Mouse (Mus musculus) limb, embryonic 15.5 days (tissue): ENCODE results near the gene Ncor2. TPM values are rescaled to one million over a fixed set of nuclear protein-coding genes. Genes with fewer than 3 reads are reported as not detected.

Experiments
- ATAC-seq: fragments of 200-750 bp; cut with Nextera tagmentation; 2 replicates; pipeline ENCODE4 v1.8.0; 2017; ENCODE audit warnings: low read depth, moderate TSS enrichment; ENCODE audit not compliant: insufficient number of reproducible peaks, low FRiP score, low TSS enrichment
- H3K27ac ChIP-seq: fragments of 300-500 bp; sonication (generic); 2 replicates; pipeline ENCODE4 v1.5.1; 2015; ENCODE audit warnings: moderate library complexity, mild to moderate bottlenecking, inconsistent platforms
- H3K27me3 ChIP-seq: fragments of 300-500 bp; sonication (generic); 2 replicates; pipeline ENCODE4 v1.6.1; 2015; ENCODE audit warnings: inconsistent platforms
- H3K36me3 ChIP-seq: fragments of 300-500 bp; sonication (generic); 2 replicates; pipeline ENCODE4 v1.6.1; 2015; ENCODE audit warnings: inconsistent platforms
- H3K4me1 ChIP-seq: fragments of 300-500 bp; sonication (generic); 2 replicates; pipeline ENCODE4 v1.6.1; 2015; ENCODE audit warnings: inconsistent platforms
- H3K4me2 ChIP-seq: fragments of 300-500 bp; sonication (generic); 2 replicates; pipeline ENCODE4 v1.6.1; 2015; ENCODE audit warnings: mild to moderate bottlenecking, inconsistent platforms
- H3K4me3 ChIP-seq: fragments of 300-500 bp; sonication (generic); 2 replicates; pipeline ENCODE4 v1.5.1; 2015; ENCODE audit warnings: mild to moderate bottlenecking, inconsistent platforms
- H3K9ac ChIP-seq: fragments of 300-500 bp; sonication (generic); 2 replicates; pipeline ENCODE4 v1.6.1; 2015; ENCODE audit warnings: inconsistent platforms
- H3K9me3 ChIP-seq: fragments of 300-500 bp; sonication (generic); 2 replicates; pipeline ENCODE4 v1.6.1; 2016; ENCODE audit warnings: inconsistent platforms
- WGBS: fragments of 180-500 bp; shearing (Covaris S2); methylation state at CpG from one replicate; pipeline ENCODE4 v1.1.7; 2015; 5-methylcytosine and 5-hydroxymethylcytosine counted together
- polyA plus RNA-seq: library from polyadenylated mRNA; unstranded; fragments of >200 nt; fragmentation: Nextera tagmentation; extraction: Ambion mirVana; gene quantifications from 2 replicates; pipeline ENCODE4 v1.2.1, GENCODE M21; 2015

The Ncor2 gene
- polyA plus RNA-seq, 1 experiment from 2014 or later = 32.7 TPM

GRCm38 (mm10) chr5:125189625-125190024, 10.6 kb upstream of the Ncor2 start:
- Histone ChIP-seq H3K9me3 (no peaks in the 10 kb centered on the region), H3K4me1 (peaks cover 34% of the 10 kb centered on the region), H3K27me3 (no peaks in the 10 kb centered on the region), H3K4me3 (no peak overlapping the region), H3K4me2 (no peak overlapping the region), H3K27ac (no peak overlapping the region), H3K9ac (no peak overlapping the region), H3K36me3 (no peaks in the 10 kb centered on the region)
- ATAC-seq = no peak
- 43% methylated on average over 11 of the region's 11 CpGs for WGBS

- 39% methylated on average over 12 of the region's 12 CpGs for WGBS
- Histone ChIP-seq H3K4me1 (peaks cover 39% of the 10 kb centered on the region), H3K9ac (no peak overlapping the region), H3K27me3 (no peaks in the 10 kb centered on the region), H3K27ac (no peak overlapping the region), H3K4me3 (no peak overlapping the region), H3K4me2 (no peak overlapping the region), H3K9me3 (no peaks in the 10 kb centered on the region), H3K36me3 (no peaks in the 10 kb centered on the region)
- ATAC-seq = no peak
Measured at GRCm38 (mm10) chr5:125188812-125189598, 10.0 kb upstream of the Ncor2 start.

- peak overlapping the region; percentile 91 for H3K27ac ChIP-seq
- H3K36me3 ChIP-seq = no peaks in the 10 kb centered on the region
- peaks cover 47% of the 10 kb centered on the region for H3K4me1 ChIP-seq
- peak overlapping the region; percentile 29; the same call in 1 of the 2 replicates for H3K9ac ChIP-seq
- peak; percentile 77 for ATAC-seq
- H3K9me3 ChIP-seq = no peaks in the 10 kb centered on the region
- no peak overlapping the region for H3K4me3 ChIP-seq
- 6% methylated on average over 6 of the region's 6 CpGs for WGBS
- H3K27me3 ChIP-seq = no peaks in the 10 kb centered on the region
- H3K4me2 ChIP-seq = 0 out of 2 replicates have a peak overlapping the region, but pooled peaks have one; percentile 2
Measured at GRCm38 (mm10) chr5:125184826-125185225, 5.8 kb upstream of the Ncor2 start.

GRCm38 (mm10) chr5:125183321-125184003, 4.4 kb upstream of the Ncor2 start:
- Histone ChIP-seq H3K9me3 (no peaks in the 10 kb centered on the region), H3K9ac (no peak overlapping the region), H3K36me3 (no peaks in the 10 kb centered on the region), H3K4me3 (no peak overlapping the region), H3K27ac (peak overlapping the region; percentile 91), H3K4me2 (peak overlapping the region; percentile 3; the same call in 1 of the 2 replicates), H3K4me1 (peaks cover 45% of the 10 kb centered on the region), H3K27me3 (no peaks in the 10 kb centered on the region)
- 21% methylated on average over 23 of the region's 23 CpGs for WGBS
- 0 out of 2 replicates have a peak, but pooled peaks have one; percentile 26 for ATAC-seq

GRCm38 (mm10) chr5:125180630-125181263, 1.7 kb upstream of the Ncor2 start:
- WGBS = 81% methylated on average over 6 of the region's 6 CpGs
- Histone ChIP-seq H3K4me2 (no peak overlapping the region), H3K27ac (peak overlapping the region; percentile 97)

DNA sequence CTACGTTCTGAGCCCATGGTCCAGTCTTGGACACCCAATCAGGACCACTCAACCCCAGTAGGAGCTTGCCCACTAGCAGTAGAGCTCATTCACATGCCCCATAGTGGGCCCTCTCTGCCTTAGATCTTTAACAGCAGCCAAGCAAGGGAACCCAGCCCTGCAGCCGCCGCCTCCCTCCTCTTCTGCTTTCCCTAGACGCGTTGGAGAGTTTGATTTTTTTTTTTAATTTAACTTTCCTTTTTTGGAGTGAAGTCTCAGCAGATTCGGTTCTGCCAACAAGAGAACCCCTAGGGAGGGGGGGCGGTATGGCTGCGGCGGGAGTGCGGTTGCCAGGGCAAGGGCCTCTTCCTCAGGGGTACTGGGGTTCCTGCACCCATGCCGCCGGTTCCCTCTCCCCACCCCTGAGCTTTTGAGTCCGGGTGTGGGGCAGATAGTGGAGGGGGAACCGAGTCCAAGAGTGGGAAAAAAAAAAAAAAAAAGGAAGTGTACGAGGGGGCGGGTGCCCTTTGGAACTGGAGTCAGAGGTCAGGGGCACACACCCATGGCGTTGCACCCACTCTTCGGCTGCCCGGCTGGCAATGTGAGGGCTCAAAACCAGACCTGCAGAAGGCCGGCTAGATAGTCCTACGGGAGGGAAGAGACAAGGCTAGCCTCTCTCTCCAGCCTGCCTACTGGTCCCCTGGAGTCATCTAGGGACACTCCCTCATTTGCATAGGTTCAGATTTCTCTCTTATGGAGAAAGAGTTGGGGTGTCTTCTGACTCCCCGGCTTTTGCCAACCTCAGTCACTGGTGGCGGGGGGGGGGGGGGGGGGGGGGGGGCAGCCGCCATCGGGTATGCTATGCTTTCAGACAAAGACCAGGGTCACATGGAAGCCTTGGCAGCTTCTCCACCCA, 963 bp upstream of the Ncor2 start:
- Histone ChIP-seq H3K27me3 (no peaks in the 10 kb centered on the region), H3K9me3 (no peaks in the 10 kb centered on the region), H3K27ac (peak overlapping the region; percentile 97), H3K4me2 (peak overlapping the region; percentile 82), H3K4me1 (peaks cover 61% of the 10 kb centered on the region), H3K4me3 (peak overlapping the region; percentile 84), H3K36me3 (no peaks in the 10 kb centered on the region), H3K9ac (peak overlapping the region; percentile 40; the same call in 1 of the 2 replicates)
- 4% methylated on average over 22 of the region's 25 CpGs for WGBS
- 0 out of 2 replicates have a peak, but pooled peaks have one; percentile 1 for ATAC-seq

More at GRCm38 (mm10) chr5:125180630-125181263, 1.7 kb upstream of the Ncor2 start:
- H3K9me3 ChIP-seq = no peaks in the 10 kb centered on the region
- no peaks in the 10 kb centered on the region for H3K36me3 ChIP-seq
- H3K9ac ChIP-seq = no peak overlapping the region
- no peak overlapping the region for H3K4me3 ChIP-seq
- peaks cover 61% of the 10 kb centered on the region for H3K4me1 ChIP-seq
- no peak for ATAC-seq
- H3K27me3 ChIP-seq = no peaks in the 10 kb centered on the region

DNA sequence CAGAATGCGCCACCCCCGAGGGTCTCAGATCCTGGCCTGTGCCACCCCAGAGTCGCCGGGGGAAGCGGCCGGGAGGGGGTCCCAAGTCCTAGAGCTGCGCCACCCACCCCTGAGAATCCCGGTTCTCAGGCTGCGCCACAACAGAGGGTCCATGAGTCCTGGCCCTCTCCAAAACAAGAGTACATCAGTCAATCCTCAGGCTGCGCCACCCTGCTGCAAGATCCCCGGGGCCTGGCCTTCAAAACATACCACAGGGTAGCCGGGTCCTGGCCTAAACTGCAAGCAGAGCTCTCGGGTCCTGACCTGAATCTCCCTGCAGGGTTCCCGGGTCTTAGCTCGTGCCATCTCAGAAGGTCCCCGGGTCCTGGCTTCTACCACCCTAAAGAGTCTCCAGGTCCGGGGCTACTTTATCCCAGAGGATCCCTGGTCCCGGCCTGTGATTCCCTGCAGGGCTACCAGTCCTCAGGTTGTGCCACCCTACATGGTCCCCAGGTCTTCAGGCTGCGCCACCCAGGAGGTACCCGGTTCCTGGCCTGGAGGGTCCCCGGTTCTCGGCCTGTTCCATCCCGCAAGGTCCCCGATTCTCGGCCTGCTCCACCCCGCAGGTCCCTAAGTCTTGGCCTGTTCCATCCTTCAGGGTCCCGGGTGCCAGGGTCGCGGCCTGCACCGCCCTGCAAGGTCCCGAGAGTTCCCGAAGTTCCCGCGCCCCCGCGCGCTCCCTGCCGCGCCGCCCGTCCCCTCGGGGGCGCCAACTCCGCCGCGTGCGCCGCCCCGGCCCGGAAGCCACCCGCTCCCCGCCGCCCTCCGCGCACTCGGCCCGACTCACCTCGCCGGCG, 630 bp downstream of the Ncor2 start:
- ATAC-seq = no peak
- peak overlapping the region; percentile 84 for H3K4me3 ChIP-seq
- peak overlapping the region; percentile 82 for H3K4me2 ChIP-seq
- under 1% methylated on average over 60 of the region's 60 CpGs for WGBS
- peak overlapping the region; percentile 97 for H3K27ac ChIP-seq
- H3K27me3 ChIP-seq = no peaks in the 10 kb centered on the region
- H3K36me3 ChIP-seq = no peaks in the 10 kb centered on the region
- no peaks in the 10 kb centered on the region for H3K9me3 ChIP-seq
- H3K9ac ChIP-seq = peak overlapping the region; percentile 82
- H3K4me1 ChIP-seq = peaks cover 58% of the 10 kb centered on the region

- peaks cover 63% of the 10 kb centered on the region for H3K4me1 ChIP-seq
- H3K36me3 ChIP-seq = no peaks in the 10 kb centered on the region
- peak; percentile 38 for ATAC-seq
- H3K9me3 ChIP-seq = no peaks in the 10 kb centered on the region
- H3K27ac ChIP-seq = peak overlapping the region; percentile 97
- peak overlapping the region; percentile 82 for H3K4me2 ChIP-seq
- WGBS = under 1% methylated on average over 44 of the region's 44 CpGs
- no peaks in the 10 kb centered on the region for H3K27me3 ChIP-seq
- peak overlapping the region; percentile 84 for H3K4me3 ChIP-seq
- peak overlapping the region; percentile 82 for H3K9ac ChIP-seq
Measured at GRCm38 (mm10) chr5:125177481-125178134, 1.4 kb downstream of the Ncor2 start.

- H3K27me3 ChIP-seq = no peaks in the 10 kb centered on the region
- ATAC-seq = no peak
- H3K27ac ChIP-seq = peak overlapping the region; percentile 97
- H3K9ac ChIP-seq = no peak overlapping the region
- WGBS = 12% methylated on average over 12 of the region's 12 CpGs
- H3K4me3 ChIP-seq = peak overlapping the region; percentile 84
- H3K4me2 ChIP-seq = peak overlapping the region; percentile 82
- H3K9me3 ChIP-seq = no peaks in the 10 kb centered on the region
- H3K4me1 ChIP-seq = peaks cover 70% of the 10 kb centered on the region
- no peaks in the 10 kb centered on the region for H3K36me3 ChIP-seq
Measured at GRCm38 (mm10) chr5:125176864-125177263, 2.2 kb downstream of the Ncor2 start.

- Histone ChIP-seq H3K27ac (no peak overlapping the region), H3K4me3 (peak overlapping the region; percentile 84), H3K36me3 (no peaks in the 10 kb centered on the region), H3K27me3 (no peaks in the 10 kb centered on the region), H3K9me3 (no peaks in the 10 kb centered on the region), H3K9ac (no peak overlapping the region), H3K4me2 (peak overlapping the region; percentile 82), H3K4me1 (peaks cover 75% of the 10 kb centered on the region)
- 37% methylated on average over 5 of the region's 5 CpGs for WGBS
- no peak for ATAC-seq
Measured at GRCm38 (mm10) chr5:125176370-125176766, 2.7 kb downstream of the Ncor2 start.
